Mouse (Mus musculus) ES-Bruce4 (cell line): Measurements from ENCODE around the gene Rspo4.

Experiments
- CTCF ChIP-seq: IDR thresholded peaks from one replicate; pipeline ENCODE4 v1.8.1; 2011; ENCODE audit warnings: low read depth, low read length
- POLR2A ChIP-seq: IDR thresholded peaks from one replicate; pipeline ENCODE4 v1.8.1; 2011; ENCODE audit warnings: low read length; ENCODE audit not compliant: insufficient read depth

- TF ChIP-seq CTCF, result no peak
- no peak for TF ChIP-seq POLR2A
Observed at GRCm38 (mm10) chr2:151903933-151904332, 61.2 kb downstream of the Rspo4 start.
